Mouse (Mus musculus): ENCODE measurements around the gene Ap3m1.

DNA sequence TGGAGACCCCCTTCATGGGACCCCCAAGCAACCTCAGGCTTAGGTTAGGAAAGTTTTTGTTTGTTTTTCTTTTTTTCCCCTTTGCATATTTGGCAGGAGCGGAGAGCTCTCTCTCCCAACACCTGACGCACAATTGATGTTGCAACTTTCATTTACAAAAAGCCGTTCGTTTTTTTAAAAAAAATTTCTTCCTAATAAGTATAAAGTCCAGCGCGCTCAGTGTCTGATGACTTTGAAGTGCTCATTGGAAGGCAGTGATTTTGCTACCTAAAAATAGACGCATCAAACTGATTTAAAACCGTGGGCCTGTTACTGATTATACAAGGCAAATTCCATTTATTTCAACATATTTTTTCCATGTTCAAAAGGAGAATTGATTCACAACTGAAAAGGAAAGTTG is 843 bp upstream of the Ap3m1 start:
- TF ChIP-seq CTCF (IDR thresholded peaks at IDR 0.05; ENCODE audit: low read depth), result no peak
- no peak; the same call in 1 of the 2 replicates for TF ChIP-seq EP300 (IDR thresholded peaks at IDR 0.05; ENCODE audit: low read depth)

All from liver, postnatal 0 days (tissue).